Mouse (Mus musculus) erythroblast, adult 5-6 weeks (primary cell): ENCODE data around the gene Osbpl7. TPM values are rescaled to one million over a fixed set of nuclear protein-coding genes. Genes with fewer than 3 reads are reported as not detected.

Source experiments
- ATAC-seq: replicated peaks from 2 replicates; pipeline ENCODE4 v1.8.0; 2016; ENCODE audit warnings: moderate number of reproducible peaks, mild to moderate bottlenecking, moderate TSS enrichment, inconsistent platforms; ENCODE audit not compliant: poor library complexity, low FRiP score, severe bottlenecking
- total RNA-seq, 2 experiments: library from RNA; stranded (forward) in 1 of 2; stranded (reverse) in 1 of 2; fragments of 150-400 nt in 1 of 2; fragments of 200-764, 138-1000 nt in 1 of 2; gene quantifications; 2 replicates each; pipeline versions ENCODE4 v1.2.3 to v1.2.4; 2015 to 2017; ENCODE audit warnings: low replicate concordance in 2 of 2

Osbpl7 gene
- total RNA-seq (2015; ENCODE audit: low replicate concordance): 5.6 and 7.3 TPM in 2 replicates
- 2.1 and 5.7 TPM in 2 replicates for total RNA-seq (2017; ENCODE audit: low replicate concordance)

- no peak for ATAC-seq
These were observed at the start of gene Osbpl7 for GRCm38 (mm10) chr11:97050216-97050943. Osbpl7 (plus strand) TSS chr11:97050628.

DNA sequence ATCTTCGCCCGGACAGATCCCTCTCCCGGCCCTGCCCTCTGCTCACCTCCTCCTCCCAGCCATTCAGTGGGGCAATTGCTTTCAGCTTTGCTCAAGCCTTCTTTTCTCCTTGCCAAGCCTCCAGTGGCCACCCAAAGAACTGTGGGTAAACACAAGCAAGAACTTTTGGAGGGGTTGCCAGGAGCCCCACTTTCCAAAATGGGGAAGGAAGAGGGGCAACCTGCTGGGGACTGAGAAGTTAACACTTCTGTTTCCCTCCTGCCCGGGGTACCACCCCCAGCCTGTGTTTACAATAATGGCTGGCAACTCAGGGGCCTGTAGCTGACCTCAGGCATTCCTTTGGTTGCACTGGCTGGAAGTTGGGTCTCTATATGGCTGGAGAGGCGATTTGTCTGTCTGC lies 47.3 kb upstream of the Osbpl7 start:
- ATAC-seq: no peak

- ATAC-seq: no peak
These were observed 43.2 kb upstream of the Osbpl7 start for GRCm38 (mm10) chr11:97007093-97007794.

- no peak for ATAC-seq
These were observed 41.1 kb upstream of the Osbpl7 start for GRCm38 (mm10) chr11:97009198-97009790.

DNA sequence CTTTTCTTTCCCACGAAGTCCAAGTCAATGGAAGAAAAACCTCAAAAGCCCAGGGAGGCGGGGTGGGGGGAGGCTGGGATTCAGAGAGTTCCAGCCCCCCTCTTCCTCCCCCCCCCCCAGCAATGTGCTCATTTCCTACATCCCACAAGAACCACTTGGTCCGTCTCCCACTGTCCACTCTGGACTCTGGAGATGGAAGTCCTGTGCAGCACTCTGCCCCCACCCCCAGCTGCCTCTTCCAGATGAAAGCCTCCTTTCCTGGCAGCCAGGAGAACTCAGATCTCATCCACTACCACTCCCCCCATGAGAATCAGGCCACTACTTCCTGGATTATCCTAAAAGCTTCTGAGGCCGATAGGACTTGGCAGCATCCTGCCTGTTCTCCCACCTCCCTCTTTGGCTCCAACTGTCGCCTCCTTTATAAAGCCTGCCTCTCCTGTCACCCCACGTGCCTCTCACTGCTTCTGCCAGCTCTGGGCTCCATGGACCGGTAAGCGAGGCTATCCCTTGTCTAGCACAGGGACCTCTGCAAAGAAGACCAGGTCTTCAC lies 37.2 kb upstream of the Osbpl7 start, which contains the start of gene Sp6:
Gene Sp6 (plus strand): TSS at position 274 of the 550 bp plus-strand sequence.
- ATAC-seq: no peak

DNA sequence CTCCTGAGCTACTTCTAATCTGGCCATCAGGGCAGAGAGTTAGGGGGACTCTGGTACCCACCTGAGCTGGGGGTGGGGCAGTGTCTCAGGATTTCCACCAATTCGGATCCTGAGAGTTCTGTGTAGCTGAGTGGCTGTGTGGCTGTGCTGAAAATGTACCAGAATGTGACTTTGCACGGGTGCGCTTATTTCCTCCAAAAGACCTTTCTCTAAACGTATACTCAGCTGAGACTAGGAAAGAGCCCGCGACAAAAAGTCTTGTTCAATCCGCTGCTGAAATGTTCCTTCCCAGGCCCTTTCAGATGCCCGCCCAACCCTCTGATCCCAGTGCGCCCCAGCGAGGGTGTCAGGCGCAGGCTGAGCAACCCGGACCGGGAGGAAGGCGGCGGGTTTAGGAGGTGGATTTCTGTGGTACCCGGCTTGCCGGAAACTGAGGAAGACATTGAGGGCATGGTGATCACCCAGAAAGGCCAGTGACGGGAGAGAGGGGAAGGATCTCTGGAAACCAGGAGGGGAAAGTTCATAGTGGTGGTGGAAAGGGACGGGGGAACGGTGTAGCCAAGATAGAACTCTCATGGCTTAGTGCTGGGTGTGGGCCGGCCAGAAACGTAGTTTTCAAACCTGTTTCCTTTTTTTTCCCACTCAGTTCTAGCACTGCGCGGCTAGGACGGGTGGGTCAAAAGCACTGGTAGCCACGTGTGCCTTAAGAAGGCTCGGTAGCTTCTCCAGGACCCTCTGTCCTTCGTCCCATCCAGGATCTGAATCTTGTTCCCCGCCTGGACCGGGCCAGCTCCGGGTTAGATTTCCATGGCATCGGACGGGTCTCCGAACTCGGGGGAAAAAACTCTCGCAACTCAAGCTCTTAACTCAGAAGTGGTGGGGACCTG lies 32.5 kb upstream of the Osbpl7 start:
- ATAC-seq: no peak

- no peak for ATAC-seq
These were observed 31.7 kb upstream of the Osbpl7 start for GRCm38 (mm10) chr11:97018583-97019344.

DNA sequence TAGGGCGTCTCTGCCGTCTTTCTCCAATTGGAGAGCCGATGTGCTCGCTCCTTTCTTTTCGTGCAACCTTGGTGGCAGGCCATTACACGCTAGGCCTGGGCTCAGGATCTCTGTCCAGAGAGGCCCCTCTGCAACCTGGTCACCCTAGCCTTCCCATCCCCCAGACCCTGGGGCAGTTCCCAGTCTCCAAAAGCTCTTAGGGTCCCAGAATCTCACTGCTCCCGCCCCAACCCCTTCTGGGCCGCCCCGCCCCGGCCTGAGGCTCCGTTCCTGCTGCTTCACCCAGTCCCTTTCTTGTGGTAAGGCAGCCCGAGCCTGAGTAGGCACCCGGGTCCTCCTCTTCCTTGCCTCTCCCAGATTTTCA lies 31.1 kb upstream of the Osbpl7 start:
- ATAC-seq: no peak

GRCm38 (mm10) chr11:97021121-97021765 lies 29.2 kb upstream of the Osbpl7 start:
- ATAC-seq: no peak

DNA sequence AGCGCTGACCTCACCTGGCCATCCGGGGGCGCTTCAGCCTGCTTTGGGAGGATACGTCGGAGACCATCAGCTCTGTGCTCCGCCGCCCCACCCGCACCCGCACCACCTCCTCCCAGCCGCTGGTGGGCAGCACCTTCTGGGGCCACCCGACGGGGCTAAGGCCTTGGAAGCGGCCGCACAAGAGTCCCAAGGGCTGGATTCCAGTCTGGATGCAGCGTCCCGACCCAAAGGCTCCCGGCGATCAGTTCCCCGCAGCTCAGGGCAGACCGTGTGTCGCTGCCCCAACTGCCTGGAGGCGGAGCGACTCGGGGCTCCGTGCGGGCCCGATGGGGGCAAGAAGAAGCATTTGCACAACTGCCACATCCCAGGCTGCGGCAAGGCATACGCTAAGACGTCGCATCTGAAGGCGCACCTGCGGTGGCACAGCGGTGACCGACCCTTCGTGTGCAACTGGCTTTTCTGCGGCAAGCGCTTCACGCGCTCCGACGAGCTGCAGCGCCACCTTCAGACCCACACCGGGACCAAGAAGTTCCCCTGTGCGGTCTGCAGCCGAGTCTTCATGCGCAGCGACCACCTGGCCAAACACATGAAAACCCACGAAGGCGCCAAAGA lies 28.4 kb upstream of the Osbpl7 start:
- peak; percentile 24; the same call in 1 of the 2 replicates for ATAC-seq

- no peak for ATAC-seq
These were observed 25.5 kb upstream of the Osbpl7 start for GRCm38 (mm10) chr11:97024977-97025376.

GRCm38 (mm10) chr11:97025721-97026344 lies 24.6 kb upstream of the Osbpl7 start:
- peak; percentile 78 for ATAC-seq

DNA sequence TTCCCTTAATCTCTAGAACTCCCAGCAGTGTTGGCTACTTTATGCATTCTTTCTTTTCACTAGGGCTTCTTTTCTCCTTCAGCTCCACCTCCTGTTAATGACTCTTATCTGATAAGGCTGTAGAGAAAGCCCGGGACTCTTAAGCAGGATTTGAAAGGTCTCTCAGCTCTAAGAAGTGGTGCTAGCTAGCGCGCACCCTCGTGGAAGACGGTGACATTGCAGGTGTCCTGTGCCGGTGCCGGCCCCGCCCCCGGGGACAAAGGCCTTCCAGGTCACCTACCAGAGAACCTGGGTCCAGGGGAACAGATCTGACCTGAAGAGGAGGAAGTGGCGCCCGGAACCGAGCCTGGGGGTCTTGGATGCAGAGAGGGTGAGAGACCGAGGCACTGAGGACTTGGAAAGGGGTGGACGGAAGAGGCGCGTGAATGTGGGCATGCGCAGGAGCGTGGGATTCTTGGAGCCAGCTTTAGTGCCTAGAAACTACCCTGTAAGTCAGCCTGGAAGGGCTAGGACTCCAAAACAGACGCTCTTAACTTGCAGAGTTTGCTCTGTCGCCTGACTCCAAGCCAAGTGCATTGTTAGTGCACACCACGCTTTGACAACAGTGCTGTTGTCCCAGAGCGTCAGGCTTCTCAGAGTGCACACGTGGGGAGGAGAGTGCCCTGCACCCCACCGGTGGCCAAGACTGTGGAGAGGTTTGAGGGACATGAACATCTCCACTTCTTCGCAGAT lies 20.6 kb upstream of the Osbpl7 start, which contains the start of gene Scrn2:
Gene Scrn2 (plus strand): TSS at position 253 of the 732 bp plus-strand sequence.
- ATAC-seq: peak; percentile 85

- no peak for ATAC-seq
These were observed 20.0 kb upstream of the Osbpl7 start for GRCm38 (mm10) chr11:97030426-97030825.

DNA sequence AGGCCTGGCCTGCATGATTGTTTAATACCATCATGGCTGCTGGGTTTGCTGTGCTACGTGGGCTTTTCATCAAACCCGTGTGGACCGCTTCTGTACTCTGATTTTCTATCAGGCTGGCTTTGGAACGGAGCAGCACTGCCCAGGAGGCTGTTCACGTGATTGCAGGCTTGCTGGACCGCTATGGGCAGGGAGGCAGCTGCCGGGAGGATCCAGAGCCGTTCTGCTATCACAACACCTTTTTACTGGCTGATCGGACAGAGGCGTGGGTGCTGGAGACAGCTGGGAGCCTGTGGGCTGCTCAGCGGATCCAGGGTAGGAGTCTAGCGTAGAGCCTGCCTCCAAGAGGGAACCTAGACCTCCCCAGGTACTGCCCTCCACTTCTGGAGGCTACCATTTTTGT lies 18.5 kb upstream of the Osbpl7 start:
- no peak for ATAC-seq

- ATAC-seq: no peak
These were observed 17.9 kb upstream of the Osbpl7 start for GRCm38 (mm10) chr11:97032499-97032898.

GRCm38 (mm10) chr11:97033781-97034180 lies 16.6 kb upstream of the Osbpl7 start:
- no peak for ATAC-seq
